Mouse (Mus musculus) right cerebral cortex, postnatal 14 days (tissue): ENCODE results near the gene Cabp1.

Experiments used
- DNase-seq: peaks from one replicate; pipeline ENCODE4 v3.0.0; 2022

The Cabp1 gene

GRCm38 (mm10) chr5:115207892-115208291, 13.7 kb upstream of the Cabp1 start:
- DNase-seq: no peak

DNA sequence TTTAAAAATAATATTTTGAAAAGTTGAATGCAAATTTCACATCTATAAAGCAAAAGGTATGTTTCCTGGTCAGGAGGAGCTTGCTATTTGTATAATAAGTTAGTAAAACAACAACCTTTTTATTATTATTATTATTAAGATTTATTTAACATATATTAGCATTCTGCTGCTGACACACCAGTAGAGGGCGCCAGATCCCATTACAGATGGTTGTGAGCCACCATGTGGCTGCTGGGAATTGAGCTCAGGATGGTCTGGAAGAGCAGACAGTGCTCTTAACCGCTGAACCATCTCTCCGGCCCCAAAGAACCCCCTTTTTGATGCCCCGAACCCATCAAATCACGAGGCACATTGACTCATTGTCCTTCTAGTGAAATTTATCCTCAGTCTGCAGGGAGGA, 13.1 kb upstream of the Cabp1 start:
- no peak for DNase-seq

DNA sequence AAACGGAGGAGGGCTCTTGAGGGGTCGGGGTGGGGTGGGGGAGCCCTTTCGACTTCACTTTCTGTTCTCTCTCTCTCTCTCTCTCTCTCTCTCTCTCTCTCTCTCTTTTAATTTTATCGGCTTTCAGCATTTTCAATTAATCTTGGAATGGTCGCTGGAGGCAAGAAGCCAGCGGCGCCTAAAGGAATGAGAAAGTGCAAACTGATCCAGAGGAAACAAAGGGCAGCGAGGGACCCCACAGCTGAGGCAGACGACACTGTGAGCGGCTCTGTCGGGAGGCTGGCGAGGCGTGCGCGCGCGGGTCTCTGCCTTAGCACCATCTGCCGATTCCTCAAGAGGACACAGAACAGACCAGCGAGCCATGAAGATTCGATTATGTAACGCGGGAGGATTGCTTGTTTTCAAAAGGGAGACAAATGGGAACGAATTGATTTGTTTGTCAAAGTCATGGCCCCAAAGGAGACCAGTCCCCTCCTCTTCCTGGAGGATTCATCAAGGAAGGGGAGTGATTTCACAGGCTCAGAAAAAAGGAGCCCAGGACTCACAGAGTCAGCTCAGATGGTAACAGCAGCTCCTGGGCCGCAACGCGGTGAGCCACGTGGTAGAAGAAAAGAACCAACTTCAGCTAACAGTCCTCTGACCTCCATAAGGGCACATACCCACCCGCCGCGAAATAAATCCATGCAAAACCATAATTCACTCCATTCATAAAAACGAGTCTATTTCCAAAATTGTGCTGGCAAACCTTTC, 10.6 kb upstream of the Cabp1 start:
- peak; percentile 63 for DNase-seq

GRCm38 (mm10) chr5:115203735-115204561, 9.8 kb upstream of the Cabp1 start:
- DNase-seq: no peak

GRCm38 (mm10) chr5:115194626-115195221, 543 bp upstream of the Cabp1 start:
- no peak for DNase-seq

DNA sequence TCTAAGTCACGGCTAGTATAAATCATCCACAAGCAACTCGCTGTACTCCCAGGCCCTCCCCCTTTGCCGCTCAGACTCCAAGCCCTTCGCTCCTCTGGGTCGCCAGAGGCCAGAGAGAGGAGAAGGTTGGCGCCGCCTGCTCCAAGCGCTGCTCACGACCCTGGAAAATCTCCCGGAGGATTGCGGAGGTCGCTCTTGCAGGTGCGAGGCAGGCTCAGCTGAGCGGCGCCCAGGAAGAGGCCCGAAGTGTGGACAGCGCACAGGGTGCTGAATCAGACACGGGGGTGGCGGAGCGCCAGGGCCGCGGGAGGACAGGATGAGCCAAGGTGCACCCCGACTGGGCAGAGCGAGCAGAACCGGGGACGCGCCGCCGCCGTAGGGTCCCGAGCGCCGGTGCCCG, 955 bp downstream of the Cabp1 start:
- DNase-seq: peak; percentile 70

- no peak for DNase-seq
These were observed 1.4 kb downstream of the Cabp1 start for GRCm38 (mm10) chr5:115192828-115193195.

DNA sequence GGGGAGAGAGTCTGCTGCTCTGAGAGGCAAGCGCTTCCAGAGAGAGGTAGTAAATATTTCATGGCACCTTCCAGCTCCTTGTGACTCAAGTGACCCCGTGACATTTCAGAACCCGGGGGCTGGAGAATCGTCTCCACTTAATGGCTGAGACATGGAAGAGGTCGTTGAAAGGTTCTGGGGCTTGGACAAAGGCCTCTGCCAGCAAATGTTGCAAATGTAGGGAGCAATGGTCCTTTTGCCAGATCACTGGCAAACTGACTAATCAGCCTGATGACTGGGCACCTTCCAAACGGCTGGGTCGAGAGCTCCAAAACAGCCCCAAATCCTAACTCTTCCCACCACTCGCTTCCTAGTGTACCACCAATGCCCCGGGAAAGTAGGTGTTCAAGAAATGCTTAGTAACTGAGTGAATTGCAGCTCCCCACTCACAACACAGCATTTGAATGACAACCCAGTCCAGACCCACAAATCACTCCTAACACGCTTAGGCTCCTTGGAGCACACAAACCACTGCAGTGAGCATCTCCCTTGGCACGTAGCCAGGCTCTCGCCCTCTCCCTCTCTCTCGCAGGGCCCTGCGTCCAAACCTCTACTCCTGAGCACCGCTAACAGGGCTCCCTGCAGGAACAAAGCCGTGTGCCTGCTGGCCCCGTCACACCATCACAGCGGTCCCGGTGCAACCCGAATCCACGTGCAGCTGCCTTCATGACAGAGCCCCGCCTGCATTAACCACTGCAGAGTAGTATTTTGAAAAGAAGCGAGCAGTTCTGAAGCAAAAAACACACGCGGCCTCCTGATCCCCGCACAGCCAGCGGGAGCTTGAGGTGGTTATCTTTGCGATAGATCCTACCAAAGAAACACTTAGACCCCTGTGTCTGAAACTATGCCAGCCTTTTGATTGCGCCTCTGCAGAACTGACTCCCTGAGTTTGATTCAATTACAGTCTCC, 2.0 kb downstream of the Cabp1 start:
- DNase-seq: peak; percentile 66

- no peak for DNase-seq
These were observed 4.1 kb downstream of the Cabp1 start for GRCm38 (mm10) chr5:115190081-115190480.

- no peak for DNase-seq
These were observed 5.4 kb downstream of the Cabp1 start for GRCm38 (mm10) chr5:115188824-115189223.

- DNase-seq: peak; percentile 94
These were observed 6.7 kb downstream of the Cabp1 start for GRCm38 (mm10) chr5:115187188-115188131.

GRCm38 (mm10) chr5:115186371-115187073, 7.7 kb downstream of the Cabp1 start:
- DNase-seq: no peak

GRCm38 (mm10) chr5:115184726-115185125, 9.5 kb downstream of the Cabp1 start:
- peak; percentile 70 for DNase-seq

DNA sequence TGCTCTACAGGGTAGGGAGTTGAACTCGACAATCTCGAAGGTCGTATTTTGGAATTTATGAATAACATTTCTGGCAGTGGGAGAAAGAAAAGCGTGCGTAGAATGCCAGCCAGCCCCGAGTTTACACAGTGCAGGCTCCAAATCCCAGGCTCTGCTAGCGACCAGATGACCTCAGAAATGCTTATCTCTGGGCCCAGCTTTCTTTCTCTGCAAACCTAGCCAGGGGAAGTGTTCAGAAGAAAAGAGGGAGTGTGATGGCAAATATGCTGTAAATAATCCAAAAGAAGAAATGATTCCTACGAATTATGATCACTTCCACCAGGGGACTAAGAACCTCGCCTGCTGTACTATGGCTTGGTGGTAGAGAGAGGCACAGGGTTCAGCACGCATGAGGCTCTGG, 10.7 kb downstream of the Cabp1 start:
- DNase-seq: no peak

- no peak for DNase-seq
These were observed 11.3 kb downstream of the Cabp1 start for GRCm38 (mm10) chr5:115182925-115183324.

- DNase-seq: no peak
These were observed 12.8 kb downstream of the Cabp1 start for GRCm38 (mm10) chr5:115181248-115181940.

GRCm38 (mm10) chr5:115179596-115179995, 14.6 kb downstream of the Cabp1 start:
- no peak for DNase-seq

GRCm38 (mm10) chr5:115177866-115178265, 16.3 kb downstream of the Cabp1 start:
- no peak for DNase-seq

- no peak for DNase-seq
These were observed 19.6 kb downstream of the Cabp1 start for GRCm38 (mm10) chr5:115174554-115174953.

GRCm38 (mm10) chr5:115170150-115170549, 24.0 kb downstream of the Cabp1 start:
- no peak for DNase-seq
